Mouse (Mus musculus): Measurements from ENCODE around the gene Cd200r3. TPM values are rescaled to one million over a fixed set of nuclear protein-coding genes. Genes with fewer than 3 reads are reported as not detected.

Gene Cd200r3
- polyA plus RNA-seq (2014; fragmentation: Nextera tagmentation; extraction: Ambion mirVana): 0.31 TPM in 1 of 2 replicates, not detected in the other

DNA sequence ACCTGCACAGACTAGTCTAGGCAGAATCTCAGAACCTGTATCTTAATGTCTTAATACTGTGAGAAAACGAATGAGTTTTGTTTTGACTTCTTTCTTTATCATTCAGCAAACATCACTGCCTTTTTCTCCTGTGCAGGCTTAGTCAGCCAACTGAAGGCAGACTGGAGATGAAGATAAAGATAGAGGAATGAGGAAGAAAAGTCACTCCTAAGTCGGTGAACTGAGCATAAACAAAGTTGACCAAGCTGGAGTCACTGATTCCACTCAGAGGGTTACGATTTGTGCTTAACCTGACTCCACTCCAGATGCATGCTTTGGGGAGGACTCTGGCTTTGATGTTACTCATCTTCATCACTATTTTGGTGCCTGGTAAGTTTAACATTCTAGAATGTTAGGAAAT lies at the start of gene Cd200r3:
Gene Cd200r3 (plus strand): TSS at position 211 of the 400 bp plus-strand sequence.
- no peaks in the 10 kb centered on the region for H3K36me3 ChIP-seq (ENCODE audit: control insufficient read depth, insufficient read depth, low read length)
- no peak within 1 kb of the TSS for H3K27ac ChIP-seq (ENCODE audit: low read depth, low read length)
- H3K9me3 ChIP-seq (ENCODE audit: control insufficient read depth, low read length): no peaks in the 10 kb centered on the region
- no peak within 1 kb of the TSS for H3K4me2 ChIP-seq (replicated peaks; ENCODE audit: low read depth, low read length)
- no peak within 1 kb of the TSS for H3K9ac ChIP-seq (ENCODE audit: low read depth, low read length)
- no peak within 1 kb of the TSS for H3K4me3 ChIP-seq (ENCODE audit: low read length)
- no peaks in the 10 kb centered on the region for H3K27me3 ChIP-seq (ENCODE audit: control insufficient read depth, insufficient read depth, low read length)
- no peak for ATAC-seq (ENCODE audit: low FRiP score, low TSS enrichment)
- H3K4me1 ChIP-seq (ENCODE audit: control insufficient read depth, insufficient read depth, low read length): no peaks in the 10 kb centered on the region
- 76% methylated on average over 3 of the region's 3 CpGs for WGBS

- no peaks in the 10 kb centered on the region for H3K36me3 ChIP-seq (ENCODE audit: control insufficient read depth, insufficient read depth, low read length)
- H3K9ac ChIP-seq (ENCODE audit: low read depth, low read length): no peak overlapping the region
- H3K27ac ChIP-seq (ENCODE audit: low read depth, low read length): no peak overlapping the region
- no peaks in the 10 kb centered on the region for H3K4me1 ChIP-seq (ENCODE audit: control insufficient read depth, insufficient read depth, low read length)
- 90% methylated on average over 1 of the region's 1 CpGs for WGBS
- H3K4me2 ChIP-seq (replicated peaks; ENCODE audit: low read depth, low read length): no peak overlapping the region
- H3K9me3 ChIP-seq (ENCODE audit: control insufficient read depth, low read length): no peaks in the 10 kb centered on the region
- H3K27me3 ChIP-seq (ENCODE audit: control insufficient read depth, insufficient read depth, low read length): no peaks in the 10 kb centered on the region
- H3K4me3 ChIP-seq (ENCODE audit: low read length): no peak overlapping the region
- no peak for ATAC-seq (ENCODE audit: low FRiP score, low TSS enrichment)
Measured at GRCm38 (mm10) chr16:44932016-44932415, 11.5 kb upstream of the Cd200r3 start.

DNA sequence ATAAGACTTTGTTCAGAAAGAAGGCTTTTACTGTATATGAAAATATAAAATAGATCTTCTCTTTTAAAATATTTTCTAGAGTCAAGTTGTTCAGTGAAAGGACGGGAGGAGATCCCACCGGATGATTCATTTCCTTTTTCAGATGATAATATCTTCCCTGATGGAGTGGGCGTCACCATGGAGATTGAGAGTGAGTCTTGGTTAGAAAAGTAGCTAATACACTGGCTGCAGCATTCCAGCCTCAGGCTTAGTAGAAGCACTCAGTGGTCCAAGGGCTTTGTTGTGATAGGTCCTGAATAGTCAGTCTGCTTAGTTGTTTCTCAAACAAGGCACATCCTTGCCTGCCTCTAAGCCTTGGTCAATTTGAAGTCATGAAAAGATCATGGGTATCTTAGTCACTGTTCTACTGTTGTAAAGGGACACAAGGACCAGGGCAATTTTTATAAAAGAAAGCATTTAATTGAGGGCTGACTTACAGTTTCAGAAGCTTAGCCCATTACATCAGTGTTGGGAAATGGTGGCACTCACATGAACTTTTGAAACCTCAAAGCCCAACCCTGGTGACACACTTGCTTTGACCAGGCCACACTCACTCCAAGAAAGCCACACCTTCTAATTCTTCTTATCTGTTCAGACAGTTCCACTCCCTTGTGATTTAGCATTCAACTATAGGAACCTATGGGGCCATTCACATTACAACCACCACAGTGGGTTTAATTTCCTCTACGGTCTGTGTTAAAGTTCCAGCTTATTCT lies 8.1 kb downstream of the Cd200r3 start:
- no peaks in the 10 kb centered on the region for H3K27me3 ChIP-seq (ENCODE audit: control insufficient read depth, insufficient read depth, low read length)
- H3K36me3 ChIP-seq (ENCODE audit: control insufficient read depth, insufficient read depth, low read length): no peaks in the 10 kb centered on the region
- WGBS: 69% methylated on average over 4 of the region's 4 CpGs
- H3K9me3 ChIP-seq (ENCODE audit: control insufficient read depth, low read length): no peaks in the 10 kb centered on the region
- H3K27ac ChIP-seq (ENCODE audit: low read depth, low read length): no peak overlapping the region
- no peaks in the 10 kb centered on the region for H3K4me1 ChIP-seq (ENCODE audit: control insufficient read depth, insufficient read depth, low read length)
- no peak overlapping the region for H3K9ac ChIP-seq (ENCODE audit: low read depth, low read length)
- no peak for ATAC-seq (ENCODE audit: low FRiP score, low TSS enrichment)
- no peak overlapping the region for H3K4me3 ChIP-seq (ENCODE audit: low read length)
- no peak overlapping the region for H3K4me2 ChIP-seq (replicated peaks; ENCODE audit: low read depth, low read length)

DNA sequence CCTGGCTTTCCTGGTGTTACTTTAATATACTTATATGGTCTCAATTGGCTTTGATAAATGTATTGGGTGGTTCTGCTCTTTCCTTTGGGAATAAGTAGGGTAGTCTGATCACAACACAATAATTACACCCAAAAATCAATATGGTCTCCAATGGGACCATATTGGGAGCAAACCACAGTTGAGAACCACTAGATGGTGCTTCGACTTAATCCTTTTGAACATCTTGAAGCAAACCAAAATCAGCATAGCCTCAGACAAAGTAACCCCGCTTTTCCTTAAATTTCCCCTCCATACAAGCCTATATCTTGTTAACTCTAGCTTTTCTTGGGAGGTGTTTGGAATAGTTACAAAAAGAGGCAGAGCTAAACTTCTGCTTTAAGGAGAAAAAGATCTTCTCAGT lies 18.8 kb downstream of the Cd200r3 start:
- Histone ChIP-seq H3K4me2 (replicated peaks; ENCODE audit: low read depth, low read length) (no peak overlapping the region), H3K36me3 (ENCODE audit: control insufficient read depth, insufficient read depth, low read length) (no peaks in the 10 kb centered on the region), H3K9me3 (ENCODE audit: control insufficient read depth, low read length) (no peaks in the 10 kb centered on the region), H3K4me1 (ENCODE audit: control insufficient read depth, insufficient read depth, low read length) (no peaks in the 10 kb centered on the region), H3K4me3 (ENCODE audit: low read length) (no peak overlapping the region), H3K9ac (ENCODE audit: low read depth, low read length) (no peak overlapping the region), H3K27ac (ENCODE audit: low read depth, low read length) (no peak overlapping the region), H3K27me3 (ENCODE audit: control insufficient read depth, insufficient read depth, low read length) (no peaks in the 10 kb centered on the region)
- WGBS: 79% methylated on average over 2 of the region's 2 CpGs
- no peak for ATAC-seq (ENCODE audit: low FRiP score, low TSS enrichment)

- no peak overlapping the region for H3K4me3 ChIP-seq (ENCODE audit: low read length)
- 80% methylated on average over 2 of the region's 2 CpGs for WGBS
- H3K4me1 ChIP-seq (ENCODE audit: control insufficient read depth, insufficient read depth, low read length): no peaks in the 10 kb centered on the region
- H3K9me3 ChIP-seq (ENCODE audit: control insufficient read depth, low read length): no peaks in the 10 kb centered on the region
- no peak overlapping the region for H3K9ac ChIP-seq (ENCODE audit: low read depth, low read length)
- no peaks in the 10 kb centered on the region for H3K27me3 ChIP-seq (ENCODE audit: control insufficient read depth, insufficient read depth, low read length)
- ATAC-seq (ENCODE audit: low FRiP score, low TSS enrichment): no peak
- H3K4me2 ChIP-seq (replicated peaks; ENCODE audit: low read depth, low read length): no peak overlapping the region
- no peak overlapping the region for H3K27ac ChIP-seq (ENCODE audit: low read depth, low read length)
- no peaks in the 10 kb centered on the region for H3K36me3 ChIP-seq (ENCODE audit: control insufficient read depth, insufficient read depth, low read length)
Measured at GRCm38 (mm10) chr16:44962777-44963176, 19.3 kb downstream of the Cd200r3 start.

DNA sequence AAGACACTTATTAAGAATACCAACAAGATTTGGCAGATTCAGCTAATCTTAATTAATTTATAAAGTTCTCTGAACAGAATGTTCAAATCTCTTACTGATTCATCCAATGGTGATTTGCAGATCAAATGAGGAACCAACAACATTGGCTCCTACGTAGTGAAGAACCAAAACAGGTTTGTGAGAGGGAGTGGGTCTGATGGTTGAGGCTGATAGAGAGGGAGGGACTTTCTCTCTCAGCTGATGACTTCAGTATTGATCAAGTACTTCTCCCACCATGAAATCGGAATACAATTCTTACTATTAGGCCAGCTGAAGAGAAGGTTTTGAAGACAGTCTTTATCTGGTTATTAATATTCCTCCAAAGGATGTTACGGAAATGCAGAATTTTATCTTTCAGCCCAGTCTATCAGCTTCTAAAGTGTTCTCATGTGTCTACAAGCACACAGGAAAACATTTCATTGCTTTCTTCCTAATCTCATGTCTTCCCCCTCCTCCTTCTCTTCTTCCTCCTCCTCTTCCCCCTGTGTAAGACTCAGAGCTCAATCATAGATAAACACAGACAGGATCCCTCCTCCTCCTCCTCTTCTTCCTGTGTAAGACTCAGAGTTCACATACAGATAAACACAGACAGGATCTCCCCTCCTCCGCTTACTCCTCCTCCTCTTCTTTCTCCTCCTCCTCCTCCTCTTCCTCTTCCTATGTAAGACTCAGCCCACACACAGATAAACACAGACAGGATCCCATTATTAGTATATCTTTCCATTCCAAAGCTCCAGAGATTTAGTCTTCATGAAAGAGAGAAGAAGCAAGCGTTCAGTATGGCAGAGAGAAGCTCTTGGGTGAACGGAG lies 21.3 kb downstream of the Cd200r3 start:
- Histone ChIP-seq H3K9me3 (ENCODE audit: control insufficient read depth, low read length) (no peaks in the 10 kb centered on the region), H3K4me2 (replicated peaks; ENCODE audit: low read depth, low read length) (no peak overlapping the region), H3K4me1 (ENCODE audit: control insufficient read depth, insufficient read depth, low read length) (no peaks in the 10 kb centered on the region), H3K9ac (ENCODE audit: low read depth, low read length) (no peak overlapping the region), H3K27ac (ENCODE audit: low read depth, low read length) (no peak overlapping the region), H3K27me3 (ENCODE audit: control insufficient read depth, insufficient read depth, low read length) (no peaks in the 10 kb centered on the region), H3K4me3 (ENCODE audit: low read length) (no peak overlapping the region), H3K36me3 (ENCODE audit: control insufficient read depth, insufficient read depth, low read length) (no peaks in the 10 kb centered on the region)
- WGBS: 80% methylated on average over 6 of the region's 6 CpGs
- ATAC-seq (ENCODE audit: low FRiP score, low TSS enrichment): no peak

DNA sequence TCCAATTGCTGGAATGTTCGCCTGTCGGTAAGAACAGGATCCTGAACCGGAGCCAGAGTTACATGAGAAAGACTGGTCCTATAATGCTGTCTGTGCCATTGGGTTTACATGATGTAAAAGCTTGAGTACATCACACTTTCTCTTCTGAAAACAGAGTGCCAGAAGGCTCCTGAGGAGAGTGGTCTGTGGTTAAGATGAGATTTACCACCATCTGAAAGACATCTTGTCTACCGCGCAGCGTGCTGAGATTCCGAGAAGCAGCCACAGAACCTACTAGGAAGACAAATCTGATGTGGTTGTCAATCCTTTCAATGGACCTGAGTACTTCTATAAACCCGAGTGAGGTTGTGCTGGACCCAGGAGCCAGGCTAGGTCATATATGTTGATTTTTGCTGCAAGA lies 21.9 kb downstream of the Cd200r3 start:
- H3K27ac ChIP-seq (ENCODE audit: low read depth, low read length): no peak overlapping the region
- no peak overlapping the region for H3K4me3 ChIP-seq (ENCODE audit: low read length)
- H3K27me3 ChIP-seq (ENCODE audit: control insufficient read depth, insufficient read depth, low read length): no peaks in the 10 kb centered on the region
- no peak overlapping the region for H3K9ac ChIP-seq (ENCODE audit: low read depth, low read length)
- H3K4me2 ChIP-seq (replicated peaks; ENCODE audit: low read depth, low read length): no peak overlapping the region
- 89% methylated on average over 8 of the region's 8 CpGs for WGBS
- ATAC-seq (ENCODE audit: low FRiP score, low TSS enrichment): no peak
- H3K4me1 ChIP-seq (ENCODE audit: control insufficient read depth, insufficient read depth, low read length): no peaks in the 10 kb centered on the region
- H3K9me3 ChIP-seq (ENCODE audit: control insufficient read depth, low read length): no peaks in the 10 kb centered on the region
- H3K36me3 ChIP-seq (ENCODE audit: control insufficient read depth, insufficient read depth, low read length): no peaks in the 10 kb centered on the region

DNA sequence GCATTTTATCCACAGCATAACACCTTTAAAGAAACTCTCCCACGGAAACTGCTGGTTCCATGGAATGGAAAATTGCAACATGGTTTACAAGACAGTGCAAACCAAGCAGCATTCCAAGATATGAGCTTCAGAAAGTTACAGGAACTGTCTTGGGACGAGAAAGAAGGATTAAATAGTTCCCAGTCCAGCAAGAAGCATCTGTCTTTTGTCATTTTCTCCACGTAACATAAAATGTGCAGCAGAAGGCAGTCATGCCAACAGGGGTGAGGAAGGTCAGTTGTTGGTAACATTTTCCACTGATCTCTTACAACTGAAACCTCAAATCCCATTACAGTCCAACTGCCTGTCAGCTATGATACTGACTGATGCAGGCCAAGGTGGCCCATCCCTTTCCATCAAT lies 22.4 kb downstream of the Cd200r3 start:
- no peak overlapping the region for H3K9ac ChIP-seq (ENCODE audit: low read depth, low read length)

DNA sequence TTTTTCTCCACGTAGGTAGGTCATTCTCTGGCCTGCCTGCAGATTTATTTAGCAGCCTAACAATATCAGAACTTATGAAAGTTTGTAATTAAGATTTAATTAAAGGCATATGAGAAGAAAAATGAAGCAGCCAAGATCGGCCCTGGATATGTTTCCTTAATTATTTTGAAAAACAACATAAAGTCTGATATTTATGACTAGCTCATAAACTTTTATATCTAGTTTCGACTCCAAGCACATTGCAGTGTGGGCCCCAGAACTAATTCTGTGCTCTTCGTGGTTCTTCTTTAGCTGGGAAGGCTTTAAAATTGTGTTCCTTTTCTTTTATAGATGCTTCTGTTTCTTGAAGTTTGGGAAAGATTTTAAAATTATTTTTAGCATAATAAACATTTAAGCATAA lies 23.4 kb downstream of the Cd200r3 start:
- WGBS: 44% methylated on average over 4 of the region's 4 CpGs
- Histone ChIP-seq H3K4me2 (replicated peaks; ENCODE audit: low read depth, low read length) (no peak overlapping the region), H3K4me1 (ENCODE audit: control insufficient read depth, insufficient read depth, low read length) (no peaks in the 10 kb centered on the region), H3K9me3 (ENCODE audit: control insufficient read depth, low read length) (no peaks in the 10 kb centered on the region), H3K4me3 (ENCODE audit: low read length) (no peak overlapping the region), H3K27me3 (ENCODE audit: control insufficient read depth, insufficient read depth, low read length) (no peaks in the 10 kb centered on the region), H3K36me3 (ENCODE audit: control insufficient read depth, insufficient read depth, low read length) (no peaks in the 10 kb centered on the region), H3K9ac (ENCODE audit: low read depth, low read length) (no peak overlapping the region), H3K27ac (ENCODE audit: low read depth, low read length) (no peak overlapping the region)
- ATAC-seq (ENCODE audit: low FRiP score, low TSS enrichment): no peak; the same call in 1 of the 2 replicates

More for the DNA sequence above, 22.4 kb downstream of the Cd200r3 start:
- WGBS: 53% methylated on average over 3 of the region's 3 CpGs
- no peak for ATAC-seq (ENCODE audit: low FRiP score, low TSS enrichment)
- Histone ChIP-seq H3K27ac (ENCODE audit: low read depth, low read length) (no peak overlapping the region), H3K4me1 (ENCODE audit: control insufficient read depth, insufficient read depth, low read length) (no peaks in the 10 kb centered on the region), H3K36me3 (ENCODE audit: control insufficient read depth, insufficient read depth, low read length) (no peaks in the 10 kb centered on the region), H3K4me3 (ENCODE audit: low read length) (no peak overlapping the region), H3K27me3 (ENCODE audit: control insufficient read depth, insufficient read depth, low read length) (no peaks in the 10 kb centered on the region), H3K4me2 (replicated peaks; ENCODE audit: low read depth, low read length) (no peak overlapping the region), H3K9me3 (ENCODE audit: control insufficient read depth, low read length) (no peaks in the 10 kb centered on the region)
